Mouse (Mus musculus) ovary, postnatal 10 days (tissue): ENCODE measurements around the gene Fat4.

Experiments used
- DNase-seq: peaks from one replicate; pipeline ENCODE4 v3.0.0; 2022; ENCODE audit warnings: low spot score

Fat4 gene

GRCm38 (mm10) chr3:38967480-38967879 lies 80.7 kb downstream of the Fat4 start:
- DNase-seq: no peak

GRCm38 (mm10) chr3:38986379-38986778 lies 99.6 kb downstream of the Fat4 start:
- DNase-seq: no peak

GRCm38 (mm10) chr3:38989181-38989580 lies 102.4 kb downstream of the Fat4 start:
- DNase-seq: no peak

- no peak for DNase-seq
Observed at GRCm38 (mm10) chr3:39000011-39000410, 113.3 kb downstream of the Fat4 start.

GRCm38 (mm10) chr3:39010544-39010943 lies 123.8 kb downstream of the Fat4 start:
- no peak for DNase-seq

- no peak for DNase-seq
Observed at GRCm38 (mm10) chr3:39017633-39018032, 130.9 kb downstream of the Fat4 start.

- DNase-seq: no peak
Observed at GRCm38 (mm10) chr3:39036113-39036512, 149.4 kb downstream of the Fat4 start.

GRCm38 (mm10) chr3:39046425-39046824 lies 159.7 kb downstream of the Fat4 start:
- no peak for DNase-seq

- no peak for DNase-seq
Observed at GRCm38 (mm10) chr3:39047621-39048303, 161.0 kb downstream of the Fat4 start.

GRCm38 (mm10) chr3:39048304-39048667 lies 161.5 kb downstream of the Fat4 start:
- DNase-seq: no peak

GRCm38 (mm10) chr3:39050130-39050529 lies 163.4 kb downstream of the Fat4 start:
- DNase-seq: no peak

GRCm38 (mm10) chr3:39053072-39053471 lies 166.3 kb downstream of the Fat4 start:
- no peak for DNase-seq
